Mouse (Mus musculus): ENCODE results near the gene Pitx3. TPM values are rescaled to one million over a fixed set of nuclear protein-coding genes. Genes with fewer than 3 reads are reported as not detected.
"Not testable (repeated sequence)": the region's sequence is repeated elsewhere in the genome, so short reads cannot be mapped to it uniquely, and the experiment has no call there.

The Pitx3 gene
- polyA plus RNA-seq, 1 experiment from 2014 or later: 0.74 TPM

- peak overlapping the region; percentile 44 for H3K4me3 ChIP-seq
- ATAC-seq (ENCODE audit: extremely low read depth, insufficient number of reproducible peaks, low FRiP score, low TSS enrichment): no peak
- WGBS: 18% methylated on average over 6 of the region's 8 CpGs
- no peak overlapping the region for H3K27ac ChIP-seq (replicated peaks)
- peak overlapping the region; percentile 70 for H3K4me2 ChIP-seq
- no peaks in the 10 kb centered on the region for H3K9me3 ChIP-seq
- H3K4me1 ChIP-seq: peaks cover 16% of the 10 kb centered on the region
- no peak overlapping the region for H3K9ac ChIP-seq
- no peaks in the 10 kb centered on the region for H3K36me3 ChIP-seq
- peaks cover 81% of the 10 kb centered on the region for H3K27me3 ChIP-seq (replicated peaks)
Measured at GRCm38 (mm10) chr19:46131283-46131682, 16.8 kb downstream of the Pitx3 start.

GRCm38 (mm10) chr19:46129737-46130136 is 18.4 kb downstream of the Pitx3 start:
- not testable (repeated sequence) for H3K27ac ChIP-seq (replicated peaks); H3K36me3 ChIP-seq; H3K9ac ChIP-seq; H3K4me1 ChIP-seq; H3K4me3 ChIP-seq; H3K9me3 ChIP-seq; H3K4me2 ChIP-seq; ATAC-seq (ENCODE audit: extremely low read depth, insufficient number of reproducible peaks, low FRiP score, low TSS enrichment)
- peaks cover 79% of the 10 kb centered on the region for H3K27me3 ChIP-seq (replicated peaks)
- 75% methylated on average over 6 of the region's 6 CpGs for WGBS

- no peak overlapping the region for H3K4me3 ChIP-seq
- no peak overlapping the region for H3K9ac ChIP-seq
- H3K27me3 ChIP-seq (replicated peaks): peaks cover 59% of the 10 kb centered on the region
- no peak for ATAC-seq (ENCODE audit: extremely low read depth, insufficient number of reproducible peaks, low FRiP score, low TSS enrichment)
- no peaks in the 10 kb centered on the region for H3K9me3 ChIP-seq
- H3K27ac ChIP-seq (replicated peaks): no peak overlapping the region
- H3K4me2 ChIP-seq: no peak overlapping the region
- no peaks in the 10 kb centered on the region for H3K36me3 ChIP-seq
- H3K4me1 ChIP-seq: no peaks in the 10 kb centered on the region
- 76% methylated on average over 4 of the region's 4 CpGs for WGBS
Measured at GRCm38 (mm10) chr19:46126301-46126700, 21.8 kb downstream of the Pitx3 start.

GRCm38 (mm10) chr19:46124651-46125050 is 23.5 kb downstream of the Pitx3 start:
- H3K4me3 ChIP-seq: no peak overlapping the region
- H3K27ac ChIP-seq (replicated peaks): no peak overlapping the region
- H3K36me3 ChIP-seq: no peaks in the 10 kb centered on the region
- H3K9me3 ChIP-seq: no peaks in the 10 kb centered on the region
- no peak overlapping the region for H3K4me2 ChIP-seq
- no peak overlapping the region for H3K9ac ChIP-seq
- H3K4me1 ChIP-seq: no peaks in the 10 kb centered on the region
- no peak for ATAC-seq (ENCODE audit: extremely low read depth, insufficient number of reproducible peaks, low FRiP score, low TSS enrichment)
- H3K27me3 ChIP-seq (replicated peaks): peaks cover 42% of the 10 kb centered on the region

GRCm38 (mm10) chr19:46123876-46124275 is 24.2 kb downstream of the Pitx3 start:
- Histone ChIP-seq H3K27ac (replicated peaks) (no peak overlapping the region), H3K4me2 (no peak overlapping the region), H3K36me3 (no peaks in the 10 kb centered on the region), H3K27me3 (replicated peaks) (peaks cover 41% of the 10 kb centered on the region), H3K9me3 (no peaks in the 10 kb centered on the region), H3K4me3 (no peak overlapping the region), H3K4me1 (no peaks in the 10 kb centered on the region), H3K9ac (no peak overlapping the region)
- 81% methylated on average over 3 of the region's 3 CpGs for WGBS
- no peak for ATAC-seq (ENCODE audit: extremely low read depth, insufficient number of reproducible peaks, low FRiP score, low TSS enrichment)

GRCm38 (mm10) chr19:46120872-46121271 is 27.3 kb downstream of the Pitx3 start:
- peaks cover 22% of the 10 kb centered on the region for H3K27me3 ChIP-seq (replicated peaks)
- H3K4me1 ChIP-seq: no peaks in the 10 kb centered on the region
- H3K9me3 ChIP-seq: no peaks in the 10 kb centered on the region
- H3K36me3 ChIP-seq: no peaks in the 10 kb centered on the region
- no peak for ATAC-seq (ENCODE audit: extremely low read depth, insufficient number of reproducible peaks, low FRiP score, low TSS enrichment)
- H3K4me2 ChIP-seq: no peak overlapping the region
- H3K9ac ChIP-seq: no peak overlapping the region
- WGBS: 61% methylated on average over 6 of the region's 6 CpGs
- H3K4me3 ChIP-seq: no peak overlapping the region
- H3K27ac ChIP-seq (replicated peaks): no peak overlapping the region

GRCm38 (mm10) chr19:46119458-46119857 is 28.7 kb downstream of the Pitx3 start:
- Histone ChIP-seq H3K4me1 (no peaks in the 10 kb centered on the region), H3K36me3 (no peaks in the 10 kb centered on the region), H3K27ac (replicated peaks) (no peak overlapping the region), H3K4me2 (no peak overlapping the region), H3K9ac (no peak overlapping the region), H3K9me3 (no peaks in the 10 kb centered on the region), H3K27me3 (replicated peaks) (peaks cover 13% of the 10 kb centered on the region; the same call in 1 of the 2 replicates), H3K4me3 (no peak overlapping the region)
- 75% methylated on average over 3 of the region's 3 CpGs for WGBS
- ATAC-seq (ENCODE audit: extremely low read depth, insufficient number of reproducible peaks, low FRiP score, low TSS enrichment): no peak

- WGBS: 38% methylated on average over 4 of the region's 4 CpGs
Measured at GRCm38 (mm10) chr19:46114617-46115016, 33.5 kb downstream of the Pitx3 start.

GRCm38 (mm10) chr19:46110781-46111180 is 37.3 kb downstream of the Pitx3 start:
- no peak for ATAC-seq (ENCODE audit: extremely low read depth, insufficient number of reproducible peaks, low FRiP score, low TSS enrichment)

More at GRCm38 (mm10) chr19:46114617-46115016, 33.5 kb downstream of the Pitx3 start:
- H3K36me3 ChIP-seq: no peaks in the 10 kb centered on the region
- no peak overlapping the region for H3K9ac ChIP-seq
- H3K27ac ChIP-seq (replicated peaks): no peak overlapping the region
- H3K4me3 ChIP-seq: no peak overlapping the region
- no peaks in the 10 kb centered on the region for H3K4me1 ChIP-seq
- H3K27me3 ChIP-seq (replicated peaks): no peaks in the 10 kb centered on the region
- H3K9me3 ChIP-seq: no peaks in the 10 kb centered on the region
- H3K4me2 ChIP-seq: no peak overlapping the region
- no peak for ATAC-seq (ENCODE audit: extremely low read depth, insufficient number of reproducible peaks, low FRiP score, low TSS enrichment)

GRCm38 (mm10) chr19:46110214-46110613 is 37.9 kb downstream of the Pitx3 start:
- Histone ChIP-seq H3K27ac (replicated peaks) (no peak overlapping the region), H3K27me3 (replicated peaks) (no peaks in the 10 kb centered on the region), H3K9me3 (no peaks in the 10 kb centered on the region), H3K9ac (no peak overlapping the region), H3K4me1 (no peaks in the 10 kb centered on the region), H3K4me3 (no peak overlapping the region), H3K4me2 (no peak overlapping the region), H3K36me3 (no peaks in the 10 kb centered on the region)
- 84% methylated on average over 2 of the region's 2 CpGs for WGBS
- ATAC-seq (ENCODE audit: extremely low read depth, insufficient number of reproducible peaks, low FRiP score, low TSS enrichment): no peak

More at GRCm38 (mm10) chr19:46110781-46111180, 37.3 kb downstream of the Pitx3 start:
- H3K4me2 ChIP-seq: no peak overlapping the region
- no peaks in the 10 kb centered on the region for H3K36me3 ChIP-seq
- H3K9ac ChIP-seq: no peak overlapping the region
- no peaks in the 10 kb centered on the region for H3K27me3 ChIP-seq (replicated peaks)
- no peak overlapping the region for H3K4me3 ChIP-seq
- WGBS: 74% methylated on average over 5 of the region's 5 CpGs
- no peaks in the 10 kb centered on the region for H3K4me1 ChIP-seq
- H3K9me3 ChIP-seq: no peaks in the 10 kb centered on the region
- H3K27ac ChIP-seq (replicated peaks): no peak overlapping the region

- no peak overlapping the region for H3K27ac ChIP-seq (replicated peaks)
- no peaks in the 10 kb centered on the region for H3K27me3 ChIP-seq (replicated peaks)
- no peaks in the 10 kb centered on the region for H3K9me3 ChIP-seq
- H3K4me3 ChIP-seq: no peak overlapping the region
- H3K4me1 ChIP-seq: no peaks in the 10 kb centered on the region
- H3K4me2 ChIP-seq: no peak overlapping the region
- H3K9ac ChIP-seq: no peak overlapping the region
- WGBS: 69% methylated on average over 2 of the region's 2 CpGs
- H3K36me3 ChIP-seq: no peaks in the 10 kb centered on the region
- no peak for ATAC-seq (ENCODE audit: extremely low read depth, insufficient number of reproducible peaks, low FRiP score, low TSS enrichment)
Measured at GRCm38 (mm10) chr19:46104187-46104557, 44.0 kb downstream of the Pitx3 start.

- Histone ChIP-seq H3K4me2 (no peak overlapping the region), H3K4me3 (no peak overlapping the region), H3K27ac (replicated peaks) (no peak overlapping the region), H3K9ac (no peak overlapping the region), H3K9me3 (no peaks in the 10 kb centered on the region), H3K4me1 (no peaks in the 10 kb centered on the region), H3K36me3 (no peaks in the 10 kb centered on the region), H3K27me3 (replicated peaks) (no peaks in the 10 kb centered on the region)
- ATAC-seq (ENCODE audit: extremely low read depth, insufficient number of reproducible peaks, low FRiP score, low TSS enrichment): no peak
- WGBS: 73% methylated on average over 6 of the region's 6 CpGs
Measured at GRCm38 (mm10) chr19:46103437-46104186, 44.5 kb downstream of the Pitx3 start.
